Mouse (Mus musculus): ENCODE measurements at regions not wholly inside any gene's neighbourhood (a gene's known extent, or its start where the extent isn't known, plus 50 kb on each side); places are given as distances from the start of the nearest gene placed in this dataset.
A peak's percentile ranks its signal among the peaks of the same experiment; 100 is the strongest.

DNA sequence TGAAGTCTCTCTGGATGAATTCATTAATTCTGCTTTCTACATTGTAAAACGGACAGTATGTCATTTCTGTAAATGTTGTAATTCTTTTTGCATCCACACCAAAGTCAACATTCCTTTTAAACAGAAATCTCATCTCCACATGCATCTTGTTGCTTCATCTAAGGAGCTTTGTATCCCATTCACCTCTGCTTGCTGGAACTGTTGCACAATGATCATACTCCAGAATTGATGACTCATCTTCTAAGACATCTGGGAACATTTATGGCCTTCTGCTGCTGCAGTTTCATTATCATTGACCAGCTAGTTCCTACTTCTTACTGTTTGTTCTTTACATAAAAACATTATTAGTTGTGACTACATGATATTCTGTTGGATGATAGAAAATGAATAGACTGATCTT lies 1926.9 kb upstream of the Gm38303 start:
- no peak for DNase-seq (ENCODE audit: low read depth, low spot score)

DNA sequence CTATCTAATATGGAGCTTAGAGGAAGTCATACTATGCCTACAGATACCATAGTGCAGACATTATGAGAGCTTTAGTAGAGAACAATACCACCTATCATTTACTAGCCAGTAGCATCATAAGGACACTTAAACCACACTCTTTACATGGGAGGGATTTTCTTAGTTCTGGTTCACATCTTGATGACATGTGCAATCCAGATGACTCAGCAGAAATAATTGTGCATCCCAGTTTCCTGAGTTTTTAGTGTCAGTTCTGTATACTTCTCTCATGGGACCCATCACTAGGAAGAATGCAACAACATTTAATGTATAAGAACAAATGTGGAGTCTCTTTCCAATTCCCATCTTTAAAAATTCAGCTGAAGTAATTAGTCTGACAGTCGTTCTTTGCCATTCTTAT lies 1922.2 kb upstream of the Gm38303 start:
- no peak for DNase-seq (ENCODE audit: low read depth, low spot score)

DNA sequence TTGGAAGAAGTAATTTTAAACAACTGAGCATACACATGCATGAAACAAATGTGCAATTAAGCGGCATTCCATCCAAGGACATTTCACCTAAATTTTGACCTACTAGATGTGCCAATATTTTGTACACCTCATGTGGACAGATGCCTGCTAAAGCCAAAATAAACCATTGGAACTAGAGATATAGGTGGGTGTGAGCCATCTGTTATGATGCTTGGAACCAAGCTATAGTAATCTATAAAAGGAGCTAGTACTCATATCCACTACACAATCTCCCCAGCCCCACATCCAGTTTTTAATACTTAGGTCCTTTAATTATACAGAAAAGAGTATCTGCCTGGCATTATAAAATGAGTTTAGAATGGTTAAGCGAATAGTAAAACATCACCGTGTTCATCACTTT lies 1910.7 kb upstream of the Gm38303 start:
- no peak for DNase-seq (ENCODE audit: low read depth, low spot score)

DNA sequence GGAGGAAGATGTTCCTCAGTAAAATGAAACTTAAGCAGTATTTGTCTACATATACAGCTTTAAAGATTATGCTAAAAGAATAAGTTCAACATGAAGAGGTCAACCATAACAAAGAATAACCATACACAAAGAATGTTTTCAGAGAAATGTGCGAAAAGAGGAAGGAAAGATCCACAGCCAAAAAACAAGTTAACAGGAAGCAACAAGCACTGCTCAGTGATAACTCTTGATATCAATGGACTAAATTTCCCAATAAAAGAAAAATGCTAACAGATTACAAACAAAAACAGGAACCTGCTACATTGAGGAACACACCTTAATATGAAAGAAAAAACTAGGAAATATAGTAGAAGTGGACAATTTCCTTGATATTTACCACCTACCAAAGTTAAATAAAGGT lies 1905.5 kb upstream of the Gm38303 start:
- DNase-seq (ENCODE audit: low read depth, low spot score) = no peak

DNA sequence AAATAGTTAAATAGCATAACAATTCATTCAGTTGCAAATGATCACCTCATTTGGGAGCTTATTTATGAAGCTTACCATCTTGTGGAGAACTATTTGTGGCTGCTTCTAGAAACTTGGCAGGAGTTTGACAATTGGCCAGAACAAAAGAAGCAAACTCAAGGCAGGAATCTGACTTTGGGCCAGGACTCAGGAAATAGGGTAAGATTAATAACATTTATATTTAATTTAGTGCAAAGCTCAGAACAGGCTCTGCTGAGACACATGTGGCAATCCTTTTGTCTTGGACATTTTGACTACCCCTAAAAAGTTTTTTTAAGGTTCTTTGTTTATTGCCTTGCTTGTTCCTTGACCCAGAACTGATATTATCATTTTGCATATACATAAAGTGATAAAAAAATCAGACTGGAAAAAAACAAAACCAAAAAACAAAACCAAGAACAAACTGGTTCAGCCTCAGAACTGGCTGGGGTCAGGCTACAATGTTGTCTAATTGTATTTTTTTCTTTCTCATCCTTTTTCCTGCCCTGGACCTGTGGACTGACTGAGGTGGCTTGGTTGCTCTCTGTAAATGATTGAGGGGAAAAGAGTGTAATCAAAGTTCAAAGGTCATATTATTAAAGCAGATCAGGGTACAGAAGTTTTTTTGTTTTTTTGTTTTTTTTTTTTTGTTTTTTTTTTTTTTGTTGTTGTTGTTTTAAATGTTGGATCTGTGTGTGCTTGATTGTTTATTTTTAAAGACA lies 1892.4 kb upstream of the Gm38303 start:
- DNase-seq (ENCODE audit: low read depth, low spot score) = no peak

DNA sequence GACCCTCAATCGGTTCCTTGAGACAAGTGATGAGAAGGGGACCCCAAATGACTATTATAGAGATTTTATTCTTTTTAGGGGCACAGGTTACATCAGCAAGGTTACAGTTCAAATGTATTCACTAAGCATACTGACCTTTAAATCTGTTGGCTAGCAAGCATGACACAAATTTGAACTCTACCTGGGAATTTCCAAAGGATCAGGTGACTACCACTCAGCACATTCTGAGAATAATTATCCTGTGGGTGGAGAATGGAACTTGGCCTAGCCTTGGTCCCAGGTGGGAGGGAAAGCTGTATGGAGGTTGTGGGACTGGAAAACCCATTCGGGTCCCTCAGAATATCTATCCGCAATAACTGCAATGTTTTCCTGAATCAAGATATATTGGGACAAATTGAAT lies 1891.3 kb upstream of the Gm38303 start:
- no peak for DNase-seq (ENCODE audit: low read depth, low spot score)

DNA sequence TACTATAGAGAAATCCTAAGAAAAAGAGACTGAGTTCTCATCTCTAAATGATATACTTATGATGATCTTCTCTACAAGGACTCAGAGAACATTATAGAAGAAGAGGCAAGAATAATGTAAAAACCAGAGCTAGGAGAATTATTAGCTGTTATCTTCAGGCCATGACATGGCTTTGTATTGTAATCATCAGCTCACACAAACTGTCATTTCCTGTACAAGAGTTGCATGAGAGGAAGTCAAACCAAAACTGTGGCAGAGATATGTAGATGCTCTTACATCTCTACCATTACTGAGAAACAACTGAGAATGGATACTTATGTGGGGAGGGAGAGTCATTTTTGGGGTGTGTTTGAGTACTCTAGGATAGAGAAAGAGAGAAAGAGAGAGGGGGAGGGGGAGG lies 1889.4 kb upstream of the Gm38303 start:
- DNase-seq (ENCODE audit: low read depth, low spot score) = no peak

DNA sequence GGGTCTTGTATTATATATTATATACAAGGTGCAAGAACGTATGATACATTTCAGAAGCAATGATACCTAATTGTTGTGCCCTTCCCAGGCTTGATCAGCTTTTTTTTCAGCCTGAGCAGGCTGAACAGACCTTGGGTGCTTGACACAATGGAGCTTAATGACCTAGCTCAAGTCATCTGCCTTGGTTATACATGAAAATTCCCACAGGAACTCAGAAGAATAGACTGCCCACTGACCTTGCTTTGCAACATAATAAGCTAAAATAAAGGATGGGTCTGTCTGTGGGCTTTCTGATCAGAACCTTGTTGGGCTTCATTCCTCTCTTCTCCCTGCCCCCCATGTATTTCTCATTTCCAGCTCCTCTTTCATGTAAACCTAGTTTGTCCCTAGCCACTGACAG lies 1880.6 kb upstream of the Gm38303 start:
- peak; percentile 82 for DNase-seq (ENCODE audit: low read depth, low spot score)

DNA sequence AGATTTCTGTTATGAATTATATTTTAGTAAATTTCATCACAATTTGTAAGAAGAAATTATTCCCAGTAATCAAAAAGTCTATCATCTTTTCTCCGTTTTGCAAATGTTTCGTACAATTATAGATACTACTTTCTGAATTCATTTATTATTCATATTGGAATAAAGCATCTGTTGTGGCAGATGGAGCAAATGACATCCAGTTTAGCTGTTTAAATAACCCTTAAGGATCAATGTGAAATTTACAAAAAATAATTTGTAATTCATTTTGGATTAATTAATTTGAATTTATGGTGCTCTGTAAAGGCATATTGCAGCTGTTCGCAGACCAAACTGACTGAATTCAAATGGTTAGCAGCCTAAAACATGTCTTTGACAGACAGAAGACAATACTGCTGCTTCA lies 1879.3 kb upstream of the Gm38303 start:
- no peak for DNase-seq (ENCODE audit: low read depth, low spot score)

DNA sequence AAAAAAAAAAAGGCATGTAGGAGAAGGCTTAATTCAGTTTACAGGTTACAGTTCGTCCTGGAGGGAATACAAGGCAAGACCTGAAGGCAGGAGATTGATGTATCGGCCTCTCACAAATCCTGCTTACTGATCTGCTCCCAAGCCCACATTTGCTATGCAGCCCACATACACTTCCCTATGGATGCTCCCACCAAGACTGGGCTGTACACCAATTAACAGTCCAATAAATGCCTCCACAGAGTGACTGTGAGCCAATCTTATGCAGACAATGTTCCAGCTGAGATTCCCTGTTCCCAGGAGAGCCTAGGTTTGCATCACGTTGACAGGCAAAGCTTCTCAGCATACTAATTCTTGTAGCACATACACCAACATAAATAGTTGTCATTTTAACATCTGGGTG lies 1837.9 kb upstream of the Gm38303 start:
- DNase-seq (ENCODE audit: low read depth, low spot score) = no peak

DNA sequence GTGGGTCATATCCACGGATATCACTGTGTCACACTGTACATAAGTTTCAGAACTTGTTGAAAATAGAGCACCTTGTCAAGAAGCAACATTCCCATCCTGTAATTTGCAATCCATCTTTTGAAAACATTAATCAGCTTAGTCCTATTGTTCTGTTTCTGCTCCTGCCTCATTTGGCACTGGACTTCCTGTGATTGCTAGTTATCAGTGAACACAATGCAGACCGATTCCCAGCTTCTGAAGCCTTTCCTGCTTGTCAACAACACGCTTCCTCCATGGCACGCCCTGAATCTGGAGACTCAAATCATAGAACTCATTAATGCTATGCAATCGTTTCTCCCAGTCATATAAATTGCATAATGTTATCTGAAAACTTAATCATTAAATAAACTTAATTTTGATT lies 1815.8 kb upstream of the Gm38303 start:
- DNase-seq (ENCODE audit: low read depth, low spot score) = no peak
